Mouse (Mus musculus): Measurements from ENCODE around the gene 5430427O19Rik. TPM values are rescaled to one million over a fixed set of nuclear protein-coding genes. Genes with fewer than 3 reads are reported as not detected.

The 5430427O19Rik gene
- 0.10 TPM in 1 of 2 replicates, not detected in the other for polyA plus RNA-seq (2015; fragmentation: Nextera tagmentation; extraction: Ambion mirVana)

GRCm38 (mm10) chrX:85869914-85870483, at the start of gene 5430427O19Rik:
5430427O19Rik (plus strand) TSS chrX:85870354.
- no peak within 1 kb of the TSS for H3K4me3 ChIP-seq
- no peaks in the 10 kb centered on the region for H3K9me3 ChIP-seq
- H3K27ac ChIP-seq: no peak within 1 kb of the TSS
- no peak for ATAC-seq (replicated peaks)
- H3K27me3 ChIP-seq (replicated peaks): no peaks in the 10 kb centered on the region
- no peaks in the 10 kb centered on the region for H3K36me3 ChIP-seq (replicated peaks)
- no peak within 1 kb of the TSS for H3K9ac ChIP-seq
- H3K4me1 ChIP-seq: no peaks in the 10 kb centered on the region
- 86% methylated on average over 3 of the region's 3 CpGs for WGBS
- no peak within 1 kb of the TSS for H3K4me2 ChIP-seq

- ATAC-seq (replicated peaks): no peak
Observed at GRCm38 (mm10) chrX:85827719-85828453, 42.3 kb upstream of the 5430427O19Rik start.

DNA sequence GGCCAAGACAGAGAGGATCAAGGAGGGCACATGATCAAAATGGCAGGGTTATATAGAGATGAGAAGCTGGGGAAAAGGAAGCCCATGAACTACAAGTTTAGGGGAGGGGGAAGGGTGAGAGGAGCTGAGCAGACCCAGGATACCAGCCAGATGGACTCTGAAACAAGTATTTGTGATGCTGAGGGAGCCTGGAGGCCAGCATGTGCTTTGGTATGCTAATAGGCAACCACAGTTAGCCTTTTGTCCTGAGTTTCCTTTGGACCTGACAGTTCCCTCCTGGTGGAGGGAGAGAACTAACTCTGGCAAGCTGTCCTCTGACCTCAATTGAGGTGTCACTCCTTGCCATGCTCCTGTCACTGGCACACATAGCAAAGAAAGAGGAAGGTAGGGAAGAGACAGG, 41.2 kb upstream of the 5430427O19Rik start:
- Histone ChIP-seq H3K27me3 (replicated peaks) (no peaks in the 10 kb centered on the region), H3K9me3 (no peaks in the 10 kb centered on the region), H3K4me3 (no peak overlapping the region), H3K9ac (no peak overlapping the region), H3K36me3 (replicated peaks) (no peaks in the 10 kb centered on the region), H3K27ac (no peak overlapping the region), H3K4me1 (no peaks in the 10 kb centered on the region), H3K4me2 (no peak overlapping the region)
- ATAC-seq (replicated peaks): 0 out of 2 replicates have a peak, but pooled peaks have one; percentile 45

More at GRCm38 (mm10) chrX:85827719-85828453, 42.3 kb upstream of the 5430427O19Rik start:
- Histone ChIP-seq H3K27me3 (replicated peaks) (no peaks in the 10 kb centered on the region), H3K9ac (no peak overlapping the region), H3K27ac (no peak overlapping the region), H3K4me3 (no peak overlapping the region), H3K9me3 (no peaks in the 10 kb centered on the region), H3K36me3 (replicated peaks) (no peaks in the 10 kb centered on the region), H3K4me2 (no peak overlapping the region), H3K4me1 (no peaks in the 10 kb centered on the region)
- WGBS: 83% methylated on average over 3 of the region's 3 CpGs

DNA sequence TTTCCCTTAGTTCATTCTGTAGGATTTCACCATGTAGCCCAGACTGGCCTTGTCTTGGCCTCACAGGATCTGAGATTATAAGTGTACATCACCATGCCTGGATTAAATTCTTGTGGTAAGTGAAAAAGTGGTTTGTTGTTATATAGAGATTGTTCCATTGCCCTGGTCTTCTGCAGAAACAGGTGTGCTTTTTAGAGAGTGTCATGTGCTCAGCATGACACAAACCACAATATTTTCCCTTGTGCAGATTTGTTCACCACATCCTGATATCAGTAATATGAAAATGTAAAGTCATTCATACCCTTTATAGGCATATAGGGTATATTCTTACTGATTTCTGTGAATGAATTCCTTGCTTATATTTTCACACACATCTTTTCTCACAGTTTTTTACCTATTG, 31.0 kb upstream of the 5430427O19Rik start:
- Histone ChIP-seq H3K27ac (no peak overlapping the region), H3K4me2 (no peak overlapping the region), H3K9me3 (no peaks in the 10 kb centered on the region), H3K4me1 (no peaks in the 10 kb centered on the region), H3K9ac (no peak overlapping the region), H3K27me3 (replicated peaks) (no peaks in the 10 kb centered on the region), H3K4me3 (no peak overlapping the region), H3K36me3 (replicated peaks) (no peaks in the 10 kb centered on the region)
- ATAC-seq (replicated peaks): no peak

GRCm38 (mm10) chrX:85855938-85856337, 14.2 kb upstream of the 5430427O19Rik start:
- WGBS: 68% methylated on average over 3 of the region's 3 CpGs
- Histone ChIP-seq H3K27ac (no peak overlapping the region), H3K4me3 (no peak overlapping the region), H3K9me3 (no peaks in the 10 kb centered on the region), H3K4me2 (no peak overlapping the region), H3K4me1 (no peaks in the 10 kb centered on the region), H3K9ac (no peak overlapping the region), H3K27me3 (replicated peaks) (no peaks in the 10 kb centered on the region), H3K36me3 (replicated peaks) (no peaks in the 10 kb centered on the region)
- ATAC-seq (replicated peaks): no peak

DNA sequence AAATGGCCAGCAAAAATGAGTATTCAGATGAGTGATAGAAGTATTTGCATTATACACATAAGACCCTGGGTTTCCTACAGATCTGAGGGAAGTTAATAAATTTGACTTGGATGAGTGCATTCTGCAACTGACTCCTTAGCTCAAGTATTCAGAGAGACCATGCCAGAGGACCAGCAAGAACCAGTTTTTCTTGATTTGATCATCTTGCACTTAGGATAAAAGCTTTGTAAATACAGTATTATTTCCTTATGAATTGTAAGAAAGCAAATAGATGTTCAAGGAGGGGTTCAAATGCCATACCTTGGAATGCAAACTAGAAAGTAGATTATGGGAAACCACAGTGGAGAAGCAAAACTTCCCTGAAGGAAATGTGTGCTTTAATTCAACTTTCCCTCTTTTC, 13.0 kb upstream of the 5430427O19Rik start:
- Histone ChIP-seq H3K36me3 (replicated peaks) (no peaks in the 10 kb centered on the region), H3K9me3 (no peaks in the 10 kb centered on the region), H3K4me3 (no peak overlapping the region), H3K9ac (no peak overlapping the region), H3K27ac (no peak overlapping the region), H3K4me1 (no peaks in the 10 kb centered on the region), H3K27me3 (replicated peaks) (no peaks in the 10 kb centered on the region), H3K4me2 (no peak overlapping the region)
- ATAC-seq (replicated peaks): no peak

DNA sequence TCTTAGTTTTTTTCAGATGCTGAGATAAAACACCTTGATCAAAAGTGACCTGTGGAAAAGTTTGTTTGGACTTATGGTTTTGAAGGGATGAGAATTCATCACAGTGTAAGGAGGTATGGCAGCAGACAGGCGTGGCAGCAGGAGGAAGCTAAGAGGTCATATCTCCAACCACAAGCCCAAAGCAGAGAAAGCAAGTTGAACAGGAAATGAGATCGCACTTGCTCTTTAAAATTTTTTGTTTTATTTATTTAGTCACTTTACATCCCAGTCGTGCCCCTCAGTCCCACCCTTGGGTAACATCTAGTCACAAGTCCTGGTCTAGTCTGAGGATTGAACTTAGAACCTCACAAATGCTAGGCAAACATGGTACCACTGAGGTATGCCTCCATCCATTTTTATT, 2.1 kb upstream of the 5430427O19Rik start:
- WGBS: 77% methylated on average over 3 of the region's 3 CpGs
- Histone ChIP-seq H3K27ac (no peak overlapping the region), H3K4me3 (no peak overlapping the region), H3K4me2 (no peak overlapping the region), H3K27me3 (replicated peaks) (no peaks in the 10 kb centered on the region), H3K36me3 (replicated peaks) (no peaks in the 10 kb centered on the region), H3K4me1 (no peaks in the 10 kb centered on the region), H3K9ac (no peak overlapping the region), H3K9me3 (no peaks in the 10 kb centered on the region)
- no peak for ATAC-seq (replicated peaks)

DNA sequence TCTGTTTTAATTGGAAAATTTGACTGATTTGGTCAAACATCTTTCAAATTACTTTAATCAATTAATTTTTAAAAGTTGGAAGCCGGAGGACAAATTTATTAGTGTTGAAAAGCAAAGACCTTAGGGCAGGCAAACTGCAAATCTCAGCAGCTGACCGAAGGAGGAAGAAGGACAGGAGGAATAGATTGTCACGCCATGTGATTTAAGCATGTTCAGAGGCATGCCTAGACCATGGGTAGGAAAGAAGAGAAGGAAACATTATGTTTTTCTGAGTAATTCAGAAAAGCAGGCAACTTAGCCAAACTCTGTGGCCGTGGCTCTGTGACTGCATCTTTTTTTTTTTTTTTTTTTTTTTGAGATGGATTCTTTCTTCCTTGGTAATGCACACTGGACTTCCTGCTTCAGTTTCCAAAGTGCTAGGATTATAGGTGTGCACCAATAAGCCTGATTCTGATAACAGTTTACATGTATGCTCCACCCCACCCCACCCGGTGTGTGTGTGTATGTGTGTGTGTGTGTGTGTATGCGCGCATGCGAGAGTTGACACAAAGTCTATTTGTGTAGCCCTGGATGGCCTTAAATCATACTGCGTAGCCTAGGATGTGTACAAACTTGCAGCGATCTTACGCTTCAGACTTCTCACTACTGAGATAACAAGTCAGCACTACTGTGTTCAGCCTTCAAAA, 1.4 kb downstream of the 5430427O19Rik start:
- Histone ChIP-seq H3K4me2 (no peak overlapping the region), H3K9ac (no peak overlapping the region), H3K9me3 (no peaks in the 10 kb centered on the region), H3K36me3 (replicated peaks) (no peaks in the 10 kb centered on the region), H3K27ac (no peak overlapping the region), H3K27me3 (replicated peaks) (no peaks in the 10 kb centered on the region), H3K4me1 (no peaks in the 10 kb centered on the region), H3K4me3 (no peak overlapping the region)
- WGBS: 90% methylated on average over 11 of the region's 11 CpGs
- ATAC-seq (replicated peaks): no peak

DNA sequence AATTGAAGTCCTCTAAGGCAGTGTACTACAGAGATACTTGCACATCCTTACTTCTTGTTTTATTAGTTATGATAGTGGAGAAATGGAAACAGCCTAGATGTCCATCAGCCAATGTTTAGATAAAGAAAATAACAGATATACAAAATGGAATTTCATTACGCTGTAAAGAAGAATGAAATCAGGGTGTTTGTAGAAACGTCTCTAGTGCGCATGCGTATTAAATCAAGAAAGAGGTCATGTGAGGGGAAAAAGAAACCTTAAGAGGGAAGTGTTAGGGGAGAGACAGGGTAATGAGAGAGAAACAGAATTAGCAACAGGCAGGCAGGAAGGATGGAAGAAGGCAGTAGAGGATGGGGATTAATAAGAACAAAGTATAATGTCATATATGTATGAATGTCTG, 4.2 kb downstream of the 5430427O19Rik start:
- WGBS: 92% methylated on average over 4 of the region's 4 CpGs

DNA sequence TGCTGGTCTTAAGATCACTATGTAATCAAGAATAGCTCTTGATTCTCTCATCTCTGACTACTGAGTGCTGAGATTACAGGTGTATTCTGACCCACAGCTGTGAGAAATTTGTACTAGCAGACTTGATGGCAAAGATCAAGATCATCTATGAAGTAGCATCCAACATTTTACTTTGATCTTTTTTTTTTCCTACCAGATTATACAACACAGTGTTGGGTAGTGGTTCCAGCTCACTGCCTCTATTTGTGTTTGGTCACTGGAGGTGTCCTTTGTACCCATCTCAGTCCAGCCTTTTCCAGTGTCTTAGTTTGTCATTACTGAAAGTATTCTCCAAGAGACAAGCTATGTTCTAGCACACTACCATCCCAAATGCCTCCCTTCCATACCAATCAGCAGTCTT, 5.8 kb downstream of the 5430427O19Rik start:
- no peaks in the 10 kb centered on the region for H3K27me3 ChIP-seq (replicated peaks)
- H3K27ac ChIP-seq: no peak overlapping the region
- no peak overlapping the region for H3K4me2 ChIP-seq
- ATAC-seq (replicated peaks): no peak
- no peaks in the 10 kb centered on the region for H3K36me3 ChIP-seq (replicated peaks)
- H3K4me1 ChIP-seq: no peaks in the 10 kb centered on the region
- H3K9me3 ChIP-seq: no peaks in the 10 kb centered on the region
- H3K9ac ChIP-seq: no peak overlapping the region
- no peak overlapping the region for H3K4me3 ChIP-seq

More for the DNA sequence above, 4.2 kb downstream of the 5430427O19Rik start:
- H3K27me3 ChIP-seq (replicated peaks): no peaks in the 10 kb centered on the region
- no peak overlapping the region for H3K4me2 ChIP-seq
- H3K36me3 ChIP-seq (replicated peaks): no peaks in the 10 kb centered on the region
- no peak overlapping the region for H3K27ac ChIP-seq
- no peaks in the 10 kb centered on the region for H3K9me3 ChIP-seq
- H3K4me3 ChIP-seq: no peak overlapping the region
- H3K9ac ChIP-seq: no peak overlapping the region
- ATAC-seq (replicated peaks): no peak
- H3K4me1 ChIP-seq: no peaks in the 10 kb centered on the region

DNA sequence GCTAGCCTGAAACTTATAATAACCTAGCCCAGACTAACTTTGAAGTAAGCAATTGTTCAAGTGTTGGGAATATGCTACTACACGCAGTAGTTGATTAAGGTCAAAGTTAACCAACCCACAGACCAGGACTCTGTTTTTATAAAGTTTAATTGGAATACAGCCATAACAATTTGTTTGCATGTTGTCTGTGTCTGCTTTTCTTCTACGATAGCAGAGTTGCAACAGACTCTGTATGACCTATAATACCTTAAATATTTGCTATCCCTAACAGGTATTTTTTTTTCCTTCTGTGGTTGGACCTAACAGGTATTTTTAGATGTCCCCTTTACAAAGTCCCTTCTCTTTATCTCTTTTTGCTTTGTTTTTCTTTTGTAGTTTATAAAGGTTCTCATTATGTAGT, 7.6 kb downstream of the 5430427O19Rik start:
- no peaks in the 10 kb centered on the region for H3K36me3 ChIP-seq (replicated peaks)
- H3K4me1 ChIP-seq: no peaks in the 10 kb centered on the region
- ATAC-seq (replicated peaks): no peak
- WGBS: 79% methylated on average over 2 of the region's 2 CpGs
- H3K4me3 ChIP-seq: no peak overlapping the region
- H3K9ac ChIP-seq: no peak overlapping the region
- H3K4me2 ChIP-seq: no peak overlapping the region
- H3K27ac ChIP-seq: no peak overlapping the region
- no peaks in the 10 kb centered on the region for H3K27me3 ChIP-seq (replicated peaks)
- H3K9me3 ChIP-seq: no peaks in the 10 kb centered on the region

GRCm38 (mm10) chrX:85878293-85878692, 8.1 kb downstream of the 5430427O19Rik start:
- H3K4me3 ChIP-seq: no peak overlapping the region

More at GRCm38 (mm10) chrX:85878293-85878692, 8.1 kb downstream of the 5430427O19Rik start:
- Histone ChIP-seq H3K36me3 (replicated peaks) (no peaks in the 10 kb centered on the region), H3K4me2 (no peak overlapping the region), H3K27ac (no peak overlapping the region), H3K4me1 (no peaks in the 10 kb centered on the region), H3K9me3 (no peaks in the 10 kb centered on the region), H3K9ac (no peak overlapping the region), H3K27me3 (replicated peaks) (no peaks in the 10 kb centered on the region)
- ATAC-seq (replicated peaks): no peak
